Mouse (Mus musculus): ENCODE measurements around the gene Lamb3. TPM values are rescaled to one million over a fixed set of nuclear protein-coding genes. Genes with fewer than 3 reads are reported as not detected.

Gene Lamb3
- polyA plus RNA-seq, 1 experiment from 2014 or later, result 0.28 TPM

- peaks cover 2% of the 10 kb centered on the region; the same call in 1 of the 2 replicates for H3K4me1 ChIP-seq (replicated peaks; ENCODE audit: control insufficient read depth, insufficient read depth, low read length)
- WGBS, result 66% methylated on average over 5 of the region's 5 CpGs
- H3K27ac ChIP-seq (ENCODE audit: low read depth, low read length), result no peak overlapping the region
- H3K27me3 ChIP-seq (ENCODE audit: control insufficient read depth, insufficient read depth, low read length), result no peaks in the 10 kb centered on the region
- ATAC-seq (replicated peaks; ENCODE audit: low FRiP score) (no peak), DNase-seq (ENCODE audit: low spot score) (peak; percentile 66)
- H3K9me3 ChIP-seq (ENCODE audit: control insufficient read depth, low read length), result no peaks in the 10 kb centered on the region
- H3K4me2 ChIP-seq (ENCODE audit: low read depth, low read length, severe bottlenecking), result no peak overlapping the region
- H3K9ac ChIP-seq (ENCODE audit: low read length), result no peak overlapping the region
- no peaks in the 10 kb centered on the region for H3K36me3 ChIP-seq (ENCODE audit: control insufficient read depth, insufficient read depth, low read length)
- no peak overlapping the region for H3K4me3 ChIP-seq (ENCODE audit: low read depth, low read length)
These were observed 156.3 kb downstream of the Lamb3 start for GRCm38 (mm10) chr1:193363801-193364231.

GRCm38 (mm10) chr1:193368055-193368454 lies 160.6 kb downstream of the Lamb3 start:
- no peaks in the 10 kb centered on the region for H3K9me3 ChIP-seq (ENCODE audit: control insufficient read depth, low read length)
- DNase-seq (ENCODE audit: low spot score) (no peak), ATAC-seq (replicated peaks; ENCODE audit: low FRiP score) (peak; percentile 49)
- peak overlapping the region; percentile 29; the same call in 1 of the 2 replicates for H3K4me2 ChIP-seq (ENCODE audit: low read depth, low read length, severe bottlenecking)
- H3K4me1 ChIP-seq (replicated peaks; ENCODE audit: control insufficient read depth, insufficient read depth, low read length), result peaks cover 7% of the 10 kb centered on the region; the same call in 1 of the 2 replicates
- H3K9ac ChIP-seq (ENCODE audit: low read length), result 0 out of 2 replicates have a peak overlapping the region, but pooled peaks have one; percentile 30
- no peaks in the 10 kb centered on the region for H3K36me3 ChIP-seq (ENCODE audit: control insufficient read depth, insufficient read depth, low read length)
- H3K4me3 ChIP-seq (ENCODE audit: low read depth, low read length), result no peak overlapping the region
- H3K27ac ChIP-seq (ENCODE audit: low read depth, low read length), result no peak overlapping the region
- WGBS, result 30% methylated on average over 10 of the region's 10 CpGs
- no peaks in the 10 kb centered on the region for H3K27me3 ChIP-seq (ENCODE audit: control insufficient read depth, insufficient read depth, low read length)

DNA sequence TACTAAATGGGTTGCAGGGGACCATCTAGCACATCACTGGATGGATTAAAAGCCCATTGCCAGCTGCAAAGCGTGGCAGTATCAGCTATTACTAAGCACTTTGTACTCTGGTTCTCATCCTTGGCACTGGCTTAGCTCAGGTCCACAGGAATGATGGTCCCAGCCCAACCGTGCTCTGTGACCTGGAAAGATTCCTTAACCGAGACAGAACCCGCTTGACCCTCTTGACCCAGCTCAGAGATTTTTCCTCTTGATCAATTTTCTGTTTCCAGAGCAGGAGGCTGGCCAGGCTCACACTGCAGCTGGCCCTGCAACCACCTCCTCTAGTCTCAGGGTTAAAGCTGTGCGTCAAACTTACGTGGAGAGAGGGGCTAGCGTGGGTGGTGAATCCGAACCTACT lies 161.6 kb downstream of the Lamb3 start:
- no peaks in the 10 kb centered on the region for H3K36me3 ChIP-seq (ENCODE audit: control insufficient read depth, insufficient read depth, low read length)
- peaks cover 7% of the 10 kb centered on the region; the same call in 1 of the 2 replicates for H3K4me1 ChIP-seq (replicated peaks; ENCODE audit: control insufficient read depth, insufficient read depth, low read length)
- no peak overlapping the region for H3K27ac ChIP-seq (ENCODE audit: low read depth, low read length)
- peak overlapping the region; percentile 62 for H3K4me2 ChIP-seq (ENCODE audit: low read depth, low read length, severe bottlenecking)
- peak overlapping the region; percentile 28 for H3K4me3 ChIP-seq (ENCODE audit: low read depth, low read length)
- no peaks in the 10 kb centered on the region for H3K9me3 ChIP-seq (ENCODE audit: control insufficient read depth, low read length)
- WGBS, result 34% methylated on average over 8 of the region's 8 CpGs
- no peak for DNase-seq (ENCODE audit: low spot score)
- ATAC-seq (replicated peaks; ENCODE audit: low FRiP score), result no peak
- H3K9ac ChIP-seq (ENCODE audit: low read length), result peak overlapping the region; percentile 59
- no peaks in the 10 kb centered on the region for H3K27me3 ChIP-seq (ENCODE audit: control insufficient read depth, insufficient read depth, low read length)

DNA sequence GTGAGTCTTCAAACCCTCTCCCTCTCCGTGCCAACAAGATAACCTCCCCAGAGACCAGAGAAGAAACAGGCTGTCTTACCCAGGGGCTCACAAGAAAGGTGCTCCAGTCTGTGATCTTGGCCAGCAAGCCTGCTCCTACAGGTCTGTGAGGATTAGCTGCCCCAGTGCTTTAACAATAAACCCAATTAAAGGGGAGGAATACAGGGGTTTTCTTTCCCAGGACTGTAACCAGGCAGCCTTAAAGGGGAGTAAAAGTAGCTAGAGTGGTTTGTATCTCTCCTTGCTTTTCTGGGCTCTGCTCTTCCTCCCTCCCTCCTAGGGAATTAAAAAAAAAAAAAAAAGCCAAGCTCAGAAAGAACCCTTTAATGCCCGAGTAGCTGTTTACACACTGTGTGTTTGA lies 162.6 kb downstream of the Lamb3 start, which contains the start of gene Camk1g:
Gene Camk1g, minus strand, starts transcription at position 203 of the 400 bp plus-strand sequence.
- peak; percentile 65 for DNase-seq (ENCODE audit: low spot score)
- peak; percentile 90 for ATAC-seq (replicated peaks; ENCODE audit: low FRiP score)
- peak within 1 kb of the TSS; percentile 62 for H3K4me2 ChIP-seq (ENCODE audit: low read depth, low read length, severe bottlenecking)
- peak within 1 kb of the TSS; percentile 59 for H3K9ac ChIP-seq (ENCODE audit: low read length)
- H3K27ac ChIP-seq (ENCODE audit: low read depth, low read length), result no peak within 1 kb of the TSS
- no peaks in the 10 kb centered on the region for H3K27me3 ChIP-seq (ENCODE audit: control insufficient read depth, insufficient read depth, low read length)
- 0% methylated on average over 2 of the region's 2 CpGs for WGBS
- H3K36me3 ChIP-seq (ENCODE audit: control insufficient read depth, insufficient read depth, low read length), result no peaks in the 10 kb centered on the region
- peak within 1 kb of the TSS; percentile 28 for H3K4me3 ChIP-seq (ENCODE audit: low read depth, low read length)
- peaks cover 7% of the 10 kb centered on the region; the same call in 1 of the 2 replicates for H3K4me1 ChIP-seq (replicated peaks; ENCODE audit: control insufficient read depth, insufficient read depth, low read length)
- H3K9me3 ChIP-seq (ENCODE audit: control insufficient read depth, low read length), result no peaks in the 10 kb centered on the region

- Histone ChIP-seq H3K4me3 (ENCODE audit: low read depth, low read length) (no peak overlapping the region), H3K27ac (ENCODE audit: low read depth, low read length) (no peak overlapping the region), H3K9me3 (ENCODE audit: control insufficient read depth, low read length) (no peaks in the 10 kb centered on the region), H3K27me3 (ENCODE audit: control insufficient read depth, insufficient read depth, low read length) (no peaks in the 10 kb centered on the region), H3K36me3 (ENCODE audit: control insufficient read depth, insufficient read depth, low read length) (no peaks in the 10 kb centered on the region), H3K4me1 (replicated peaks; ENCODE audit: control insufficient read depth, insufficient read depth, low read length) (peaks cover 7% of the 10 kb centered on the region; the same call in 1 of the 2 replicates), H3K4me2 (ENCODE audit: low read depth, low read length, severe bottlenecking) (no peak overlapping the region), H3K9ac (ENCODE audit: low read length) (no peak overlapping the region)
- WGBS, result 89% methylated on average over 6 of the region's 6 CpGs
- DNase-seq (ENCODE audit: low spot score), result no peak
- no peak for ATAC-seq (replicated peaks; ENCODE audit: low FRiP score)
These were observed 166.5 kb downstream of the Lamb3 start for GRCm38 (mm10) chr1:193373906-193374413.

- Histone ChIP-seq H3K27ac (ENCODE audit: low read depth, low read length) (no peak overlapping the region), H3K9ac (ENCODE audit: low read length) (no peak overlapping the region), H3K4me2 (ENCODE audit: low read depth, low read length, severe bottlenecking) (no peak overlapping the region), H3K36me3 (ENCODE audit: control insufficient read depth, insufficient read depth, low read length) (no peaks in the 10 kb centered on the region), H3K4me1 (replicated peaks; ENCODE audit: control insufficient read depth, insufficient read depth, low read length) (no peaks in the 10 kb centered on the region), H3K27me3 (ENCODE audit: control insufficient read depth, insufficient read depth, low read length) (no peaks in the 10 kb centered on the region), H3K4me3 (ENCODE audit: low read depth, low read length) (no peak overlapping the region), H3K9me3 (ENCODE audit: control insufficient read depth, low read length) (no peaks in the 10 kb centered on the region)
- DNase-seq (ENCODE audit: low spot score), result peak; percentile 77
- WGBS, result 24% methylated on average over 4 of the region's 4 CpGs
- peak; percentile 66 for ATAC-seq (replicated peaks; ENCODE audit: low FRiP score)
These were observed 169.1 kb downstream of the Lamb3 start for GRCm38 (mm10) chr1:193376478-193377134.

DNA sequence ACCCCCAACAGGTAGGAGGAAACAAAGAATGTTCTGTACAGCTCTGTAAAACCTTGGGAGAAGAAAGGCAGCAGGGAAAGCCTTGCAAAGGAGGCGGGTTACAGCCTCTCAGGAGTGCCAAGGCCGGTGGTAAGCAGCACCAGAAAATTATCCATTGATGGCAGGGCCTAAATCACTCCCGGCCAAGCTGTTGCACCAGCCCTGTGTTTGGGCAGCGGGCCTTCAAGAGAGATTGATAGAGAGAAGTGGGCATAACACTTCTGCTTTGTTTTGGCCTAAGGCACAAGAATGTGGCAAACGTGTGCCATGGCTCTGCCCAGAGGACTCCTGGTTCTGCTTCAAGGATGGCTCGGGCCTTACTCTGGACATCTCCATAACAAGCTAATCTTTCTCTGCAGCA lies 172.1 kb downstream of the Lamb3 start:
- WGBS, result 76% methylated on average over 6 of the region's 6 CpGs
- no peak for ATAC-seq (replicated peaks; ENCODE audit: low FRiP score)
- no peaks in the 10 kb centered on the region for H3K9me3 ChIP-seq (ENCODE audit: control insufficient read depth, low read length)
- no peak overlapping the region for H3K4me3 ChIP-seq (ENCODE audit: low read depth, low read length)
- no peak overlapping the region for H3K9ac ChIP-seq (ENCODE audit: low read length)
- H3K27ac ChIP-seq (ENCODE audit: low read depth, low read length), result no peak overlapping the region
- no peak for DNase-seq (ENCODE audit: low spot score)
- H3K4me1 ChIP-seq (replicated peaks; ENCODE audit: control insufficient read depth, insufficient read depth, low read length), result peaks cover 4% of the 10 kb centered on the region; the same call in 1 of the 2 replicates
- H3K36me3 ChIP-seq (ENCODE audit: control insufficient read depth, insufficient read depth, low read length), result no peaks in the 10 kb centered on the region
- no peak overlapping the region for H3K4me2 ChIP-seq (ENCODE audit: low read depth, low read length, severe bottlenecking)
- H3K27me3 ChIP-seq (ENCODE audit: control insufficient read depth, insufficient read depth, low read length), result no peaks in the 10 kb centered on the region

DNA sequence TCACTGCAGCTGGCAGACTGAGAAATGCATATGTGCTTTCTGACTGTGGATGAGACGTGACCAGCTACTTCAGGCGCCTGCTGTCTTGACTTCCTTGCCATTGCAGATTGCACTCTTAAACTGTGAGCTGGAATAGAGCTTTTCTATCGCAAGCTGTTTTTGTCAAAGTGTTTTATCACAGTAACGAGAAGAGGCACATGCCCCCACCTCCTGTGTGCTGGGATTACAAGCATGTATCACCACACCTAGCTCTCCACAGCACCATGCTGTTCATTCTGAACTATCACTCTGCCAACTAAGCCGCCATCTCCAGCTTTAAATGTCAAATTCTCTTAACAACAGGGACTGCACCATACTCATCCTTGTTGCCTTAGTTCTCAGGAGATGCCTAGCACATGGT lies 173.4 kb downstream of the Lamb3 start:
- Histone ChIP-seq H3K4me3 (ENCODE audit: low read depth, low read length) (no peak overlapping the region), H3K4me1 (replicated peaks; ENCODE audit: control insufficient read depth, insufficient read depth, low read length) (peaks cover 4% of the 10 kb centered on the region; the same call in 1 of the 2 replicates), H3K9me3 (ENCODE audit: control insufficient read depth, low read length) (no peaks in the 10 kb centered on the region), H3K4me2 (ENCODE audit: low read depth, low read length, severe bottlenecking) (no peak overlapping the region), H3K9ac (ENCODE audit: low read length) (no peak overlapping the region), H3K27me3 (ENCODE audit: control insufficient read depth, insufficient read depth, low read length) (no peaks in the 10 kb centered on the region), H3K27ac (ENCODE audit: low read depth, low read length) (no peak overlapping the region), H3K36me3 (ENCODE audit: control insufficient read depth, insufficient read depth, low read length) (no peaks in the 10 kb centered on the region)
- ATAC-seq (replicated peaks; ENCODE audit: low FRiP score) (no peak), DNase-seq (ENCODE audit: low spot score) (no peak)
- WGBS, result 92% methylated on average over 5 of the region's 5 CpGs
